In genomic region chr17:45912165-45912564, GRCm38 (mm10) we compare ENCODE assay signal across 20 mouse cellular contexts.
"Had no signal": no experiment of that assay in that cellular context is flagged by ENCODE, and none has a peak within 500 bp of the region (broad histone marks: within the 10 kb centered on the region; RNA-seq: fewer than 3 reads in every experiment).

No protein-coding gene starts in this region.

- ATAC-seq: midbrain, embryonic 16.5 days had no signal

- H3K4me2 ChIP-seq: lung, embryonic 14.5 days; midbrain, embryonic 11.5 days; neural tube, embryonic 13.5 days; neural tube, embryonic 15.5 days had no signal

- H3K4me1 ChIP-seq: neural tube, embryonic 15.5 days had no signal

- DNase-seq: lung, adult 18-20 months; lung, embryonic 14.5 days; lung, postnatal 14 days; lung, postnatal 36 days; midbrain, embryonic 14.5 days; retina, postnatal 1 day; right cerebral cortex, adult 18-20 months; right cerebral cortex, postnatal 25 days; right cerebral cortex, postnatal 4 days; spleen, adult 18-20 months; thymus, adult 18-20 months; thymus, postnatal 14 days; thymus, postnatal 4 days had no signal

- H3K4me3 ChIP-seq: megakaryocyte, embryonic 14.5 days; neural tube, embryonic 13.5 days; neural tube, embryonic 15.5 days had no signal

- H3K27me3 ChIP-seq: neural tube, embryonic 13.5 days; neural tube, embryonic 15.5 days had no signal

- H3K9ac ChIP-seq: liver, embryonic 14.5 days; lung, embryonic 14.5 days; neural tube, embryonic 13.5 days; neural tube, embryonic 15.5 days had no signal

- H3K27ac ChIP-seq: liver, embryonic 14.5 days; macrophage; neural tube, embryonic 13.5 days; neural tube, embryonic 15.5 days had no signal

- H3K36me3 ChIP-seq: neural tube, embryonic 13.5 days; neural tube, embryonic 15.5 days had no signal

- H3K9me3 ChIP-seq: neural tube, embryonic 13.5 days; neural tube, embryonic 15.5 days had no signal
